Mouse (Mus musculus) hindlimb bud, embryonic 11.5 days (tissue): ENCODE results near the gene Ppl.

ENCODE experiments used
- DNase-seq: peaks from one replicate; pipeline ENCODE4 v3.0.0-alpha.2; 2012; ENCODE audit warnings: low read depth, low spot score; ENCODE audit errors: extremely low spot score

Gene Ppl

DNA sequence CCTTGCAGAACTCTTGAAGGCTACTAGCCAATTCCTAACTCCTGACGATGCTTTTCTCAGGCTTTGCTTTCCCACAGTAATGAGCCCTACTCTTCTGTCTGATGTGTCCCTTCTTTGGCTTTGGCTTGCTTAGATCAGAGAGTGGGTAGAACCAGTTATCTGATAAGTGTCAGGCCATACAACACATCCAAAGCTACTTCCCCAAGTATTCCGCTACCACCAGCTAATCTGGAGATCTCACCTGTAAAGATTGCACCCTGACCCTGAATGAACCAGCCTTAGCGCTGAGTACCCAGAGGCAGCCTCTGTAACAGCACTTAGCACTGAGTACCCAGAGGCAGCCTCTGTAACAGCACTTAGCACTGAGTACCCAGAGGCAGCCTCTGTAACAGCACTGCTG lies 86.9 kb downstream of the Ppl start:
- DNase-seq, result no peak

DNA sequence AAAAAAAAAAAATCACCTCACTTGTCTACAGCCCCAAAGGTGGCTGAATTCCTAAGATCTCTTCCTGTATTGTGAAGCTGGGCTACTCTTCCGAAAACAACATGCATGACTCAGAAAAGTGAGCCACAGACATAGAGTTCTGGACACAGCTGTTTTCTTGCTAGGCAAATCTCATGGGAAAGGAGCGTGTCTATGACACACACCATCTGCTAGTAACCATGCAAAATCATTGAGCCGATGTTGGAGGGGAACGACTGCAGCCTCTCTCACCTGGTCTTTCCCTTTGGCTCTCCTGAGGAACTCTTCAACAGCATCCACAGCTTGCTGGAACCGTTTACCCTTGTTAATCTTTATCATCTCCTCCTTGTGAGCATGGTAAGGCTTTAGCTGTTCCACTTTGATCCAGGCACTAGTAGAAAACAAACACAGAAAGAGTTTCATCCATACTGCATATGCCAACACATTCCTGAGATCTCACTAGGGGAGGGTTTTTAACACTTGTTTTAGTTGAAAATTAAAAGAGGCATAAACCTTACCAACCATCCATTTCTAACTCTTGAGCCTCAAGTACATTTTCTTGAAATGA lies 95.5 kb downstream of the Ppl start:
- DNase-seq, result no peak
